Mouse (Mus musculus): ENCODE results near the gene Stk25. TPM values are rescaled to one million over a fixed set of nuclear protein-coding genes. Genes with fewer than 3 reads are reported as not detected.

The Stk25 gene
- polyA plus RNA-seq, 1 experiment from 2014 or later: 156 TPM

- DNase-seq (ENCODE audit: extremely low spot score, low spot score): no peak
- peaks cover 94% of the 10 kb centered on the region for H3K36me3 ChIP-seq (replicated peaks)
- no peaks in the 10 kb centered on the region for H3K27me3 ChIP-seq (ENCODE audit: poor library complexity, severe bottlenecking)
- H3K4me3 ChIP-seq: no peak overlapping the region
- no peaks in the 10 kb centered on the region for H3K9me3 ChIP-seq
- 78% methylated on average over 1 of the region's 1 CpGs for WGBS
- no peaks in the 10 kb centered on the region for H3K4me1 ChIP-seq
- H3K27ac ChIP-seq: no peak overlapping the region
These were observed 34.0 kb downstream of the Stk25 start for GRCm38 (mm10) chr1:93624502-93624901.

GRCm38 (mm10) chr1:93618948-93619347 lies 39.5 kb downstream of the Stk25 start:
- no peaks in the 10 kb centered on the region; the same call in 1 of the 2 replicates for H3K4me1 ChIP-seq
- no peaks in the 10 kb centered on the region for H3K9me3 ChIP-seq
- H3K27me3 ChIP-seq (ENCODE audit: poor library complexity, severe bottlenecking): no peaks in the 10 kb centered on the region

GRCm38 (mm10) chr1:93618059-93618748 lies 40.3 kb downstream of the Stk25 start:
- DNase-seq (ENCODE audit: extremely low spot score, low spot score): no peak

More at GRCm38 (mm10) chr1:93618948-93619347, 39.5 kb downstream of the Stk25 start:
- H3K36me3 ChIP-seq (replicated peaks): peaks cover 49% of the 10 kb centered on the region
- 84% methylated on average over 5 of the region's 5 CpGs for WGBS
- no peak overlapping the region for H3K4me3 ChIP-seq
- peak overlapping the region; percentile 40; the same call in 1 of the 2 replicates for H3K27ac ChIP-seq
- no peak for DNase-seq (ENCODE audit: extremely low spot score, low spot score)

GRCm38 (mm10) chr1:93609762-93610161 lies 48.7 kb downstream of the Stk25 start:
- 90% methylated on average over 8 of the region's 8 CpGs for WGBS
- peaks cover 4% of the 10 kb centered on the region; the same call in 1 of the 2 replicates for H3K9me3 ChIP-seq
- no peaks in the 10 kb centered on the region for H3K36me3 ChIP-seq (replicated peaks)
- H3K27me3 ChIP-seq (ENCODE audit: poor library complexity, severe bottlenecking): no peaks in the 10 kb centered on the region
- DNase-seq (ENCODE audit: extremely low spot score, low spot score): no peak
- H3K27ac ChIP-seq: no peak overlapping the region
- H3K4me1 ChIP-seq: peaks cover 3% of the 10 kb centered on the region; the same call in 1 of the 2 replicates
- H3K4me3 ChIP-seq: no peak overlapping the region

More at GRCm38 (mm10) chr1:93618059-93618748, 40.3 kb downstream of the Stk25 start:
- H3K36me3 ChIP-seq (replicated peaks): peaks cover 41% of the 10 kb centered on the region
- no peak overlapping the region for H3K4me3 ChIP-seq
- 82% methylated on average over 4 of the region's 4 CpGs for WGBS
- H3K9me3 ChIP-seq: no peaks in the 10 kb centered on the region
- peak overlapping the region; percentile 40 for H3K27ac ChIP-seq
- no peaks in the 10 kb centered on the region; the same call in 1 of the 2 replicates for H3K4me1 ChIP-seq
- no peaks in the 10 kb centered on the region for H3K27me3 ChIP-seq (ENCODE audit: poor library complexity, severe bottlenecking)

- no peaks in the 10 kb centered on the region for H3K36me3 ChIP-seq (replicated peaks)
- peaks cover 4% of the 10 kb centered on the region; the same call in 1 of the 2 replicates for H3K9me3 ChIP-seq
- no peak for DNase-seq (ENCODE audit: extremely low spot score, low spot score)
- H3K27me3 ChIP-seq (ENCODE audit: poor library complexity, severe bottlenecking): no peaks in the 10 kb centered on the region
- 86% methylated on average over 4 of the region's 4 CpGs for WGBS
- H3K4me3 ChIP-seq: no peak overlapping the region
- H3K4me1 ChIP-seq: peaks cover 3% of the 10 kb centered on the region; the same call in 1 of the 2 replicates
- no peak overlapping the region for H3K27ac ChIP-seq
These were observed 49.7 kb downstream of the Stk25 start for GRCm38 (mm10) chr1:93608696-93609245.

- peaks cover 3% of the 10 kb centered on the region; the same call in 1 of the 2 replicates for H3K4me1 ChIP-seq
- no peaks in the 10 kb centered on the region for H3K36me3 ChIP-seq (replicated peaks)
- no peak for DNase-seq (ENCODE audit: extremely low spot score, low spot score)
- H3K9me3 ChIP-seq: peaks cover 4% of the 10 kb centered on the region; the same call in 1 of the 2 replicates
- H3K27me3 ChIP-seq (ENCODE audit: poor library complexity, severe bottlenecking): no peaks in the 10 kb centered on the region
- no peak overlapping the region for H3K27ac ChIP-seq
- 82% methylated on average over 14 of the region's 14 CpGs for whole genome bisulfite sequencing
- H3K4me3 ChIP-seq: no peak overlapping the region
These were observed 51.1 kb downstream of the Stk25 start for GRCm38 (mm10) chr1:93607090-93608083.

GRCm38 (mm10) chr1:93603921-93604320 lies 54.5 kb downstream of the Stk25 start:
- WGBS: 93% methylated on average over 12 of the region's 12 CpGs
- H3K4me1 ChIP-seq: no peaks in the 10 kb centered on the region
- no peaks in the 10 kb centered on the region for H3K36me3 ChIP-seq (replicated peaks)
- peaks cover 4% of the 10 kb centered on the region; the same call in 1 of the 2 replicates for H3K9me3 ChIP-seq
- DNase-seq (ENCODE audit: extremely low spot score, low spot score): no peak
- H3K27ac ChIP-seq: no peak overlapping the region
- H3K4me3 ChIP-seq: no peak overlapping the region
- no peaks in the 10 kb centered on the region for H3K27me3 ChIP-seq (ENCODE audit: poor library complexity, severe bottlenecking)

GRCm38 (mm10) chr1:93602911-93603310 lies 55.5 kb downstream of the Stk25 start:
- no peak overlapping the region for H3K4me3 ChIP-seq
- no peak overlapping the region for H3K27ac ChIP-seq
- DNase-seq (ENCODE audit: extremely low spot score, low spot score): no peak
- no peaks in the 10 kb centered on the region for H3K36me3 ChIP-seq (replicated peaks)
- peaks cover 4% of the 10 kb centered on the region; the same call in 1 of the 2 replicates for H3K9me3 ChIP-seq
- H3K4me1 ChIP-seq: no peaks in the 10 kb centered on the region
- WGBS: 83% methylated on average over 4 of the region's 4 CpGs
- no peaks in the 10 kb centered on the region for H3K27me3 ChIP-seq (ENCODE audit: poor library complexity, severe bottlenecking)

- Histone ChIP-seq H3K4me3 (no peak overlapping the region), H3K36me3 (replicated peaks) (no peaks in the 10 kb centered on the region), H3K27me3 (ENCODE audit: poor library complexity, severe bottlenecking) (no peaks in the 10 kb centered on the region), H3K27ac (no peak overlapping the region), H3K9me3 (no peaks in the 10 kb centered on the region), H3K4me1 (no peaks in the 10 kb centered on the region)
- WGBS: 72% methylated on average over 6 of the region's 6 CpGs
- no peak for DNase-seq (ENCODE audit: extremely low spot score, low spot score)
These were observed 62.5 kb downstream of the Stk25 start for GRCm38 (mm10) chr1:93595916-93596315.

- Histone ChIP-seq H3K36me3 (replicated peaks) (no peaks in the 10 kb centered on the region), H3K27me3 (ENCODE audit: poor library complexity, severe bottlenecking) (no peaks in the 10 kb centered on the region), H3K9me3 (no peaks in the 10 kb centered on the region), H3K27ac (no peak overlapping the region), H3K4me1 (no peaks in the 10 kb centered on the region), H3K4me3 (no peak overlapping the region)
- DNase-seq (ENCODE audit: extremely low spot score, low spot score): no peak
These were observed 64.5 kb downstream of the Stk25 start for GRCm38 (mm10) chr1:93593960-93594359.

GRCm38 (mm10) chr1:93588346-93588745 lies 70.1 kb downstream of the Stk25 start:
- no peaks in the 10 kb centered on the region for H3K27me3 ChIP-seq (ENCODE audit: poor library complexity, severe bottlenecking)
- H3K36me3 ChIP-seq (replicated peaks): no peaks in the 10 kb centered on the region; the same call in 1 of the 2 replicates
- H3K4me3 ChIP-seq: no peak overlapping the region
- DNase-seq (ENCODE audit: extremely low spot score, low spot score): no peak
- no peaks in the 10 kb centered on the region; the same call in 1 of the 2 replicates for H3K9me3 ChIP-seq
- H3K27ac ChIP-seq: no peak overlapping the region
- WGBS: 84% methylated on average over 3 of the region's 3 CpGs
- no peaks in the 10 kb centered on the region for H3K4me1 ChIP-seq

GRCm38 (mm10) chr1:93581545-93581944 lies 76.9 kb downstream of the Stk25 start:
- Histone ChIP-seq H3K27me3 (ENCODE audit: poor library complexity, severe bottlenecking) (no peaks in the 10 kb centered on the region), H3K36me3 (replicated peaks) (peaks cover 5% of the 10 kb centered on the region), H3K9me3 (no peaks in the 10 kb centered on the region; the same call in 1 of the 2 replicates), H3K4me3 (no peak overlapping the region), H3K27ac (no peak overlapping the region), H3K4me1 (no peaks in the 10 kb centered on the region)
- no peak for DNase-seq (ENCODE audit: extremely low spot score, low spot score)
- 95% methylated on average over 7 of the region's 7 CpGs for WGBS

Measured in forebrain, embryonic 10.5 days (tissue).